Mouse (Mus musculus): ENCODE measurements around the gene Nipal4.

DNA sequence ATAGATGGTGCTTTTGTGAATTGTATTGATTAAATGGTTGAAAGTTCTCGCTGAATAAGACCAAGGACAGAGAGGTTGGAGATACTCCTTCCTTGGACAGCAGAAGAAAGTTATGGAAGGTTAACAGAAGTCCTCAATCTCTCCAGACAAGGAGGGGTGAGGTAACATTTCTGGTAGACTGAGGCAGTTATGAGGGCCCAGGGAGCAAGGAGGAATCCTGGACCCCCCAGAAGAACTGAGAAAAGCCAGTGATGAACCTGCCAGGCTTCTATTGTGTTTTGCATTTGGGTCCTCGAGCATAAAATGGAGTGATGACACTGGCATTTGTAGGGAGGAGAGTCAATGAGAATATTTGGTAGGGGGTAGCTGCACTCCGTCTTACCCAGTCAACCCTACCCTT, 18.6 kb upstream of the Nipal4 start:
- no peak for TF ChIP-seq POLR2A (IDR thresholded peaks at IDR 0.05; ENCODE audit: low read depth, low read length)
- no peak for TF ChIP-seq CTCF (IDR thresholded peaks at IDR 0.05; ENCODE audit: extremely low read depth, insufficient read depth, insufficient read length, insufficient replicate concordance)

All from spleen, adult 2 months (tissue).